ENCODE assay signal across 7 mouse cellular contexts in the genomic region with DNA sequence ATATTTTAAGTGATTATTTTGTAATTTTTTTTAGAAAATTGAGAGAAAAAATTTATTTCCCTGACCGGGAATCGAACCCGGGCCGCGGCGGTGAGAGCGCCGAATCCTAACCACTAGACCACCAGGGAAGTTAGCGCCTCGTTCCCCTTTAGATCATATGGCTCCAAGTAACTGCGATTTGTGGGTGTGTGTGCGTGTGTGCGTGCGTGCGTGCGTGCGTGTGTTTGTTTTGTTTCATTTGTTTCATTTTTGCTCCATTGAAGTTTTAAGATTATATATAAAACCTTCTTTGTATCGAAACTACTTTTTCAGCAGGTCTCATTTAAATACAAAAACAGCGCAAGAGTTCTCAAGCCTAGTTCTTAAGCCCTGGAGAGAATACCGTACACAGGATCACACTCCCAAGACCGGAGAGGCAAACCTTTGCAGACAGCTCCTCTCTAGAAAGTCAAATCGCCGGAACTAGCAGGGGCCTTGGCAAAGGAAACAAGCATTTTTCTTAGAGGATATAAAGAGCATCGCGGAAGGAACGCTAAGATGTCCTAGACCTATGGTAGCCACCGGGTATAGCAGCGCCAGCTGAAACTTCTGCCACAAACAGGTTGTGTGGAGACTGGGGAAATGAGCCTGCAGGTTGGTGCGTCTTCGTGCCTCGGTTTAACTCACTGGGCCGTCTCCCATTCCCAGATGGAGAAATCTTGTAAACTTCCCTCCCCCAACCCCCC. TPM values are rescaled to one million over a fixed set of nuclear protein-coding genes. Genes with fewer than 3 reads are reported as not detected.
A peak's percentile ranks its signal among the peaks of the same experiment; 100 is the strongest.
DNase-seq lines count a peak whose midpoint lies in the region; ATAC-seq lines count a peak whose summit lies in the region.

No protein-coding gene starts in this region.

- H3K9me3 ChIP-seq in limb, embryonic 10.5 days (replicated peaks) = no peaks in the 10 kb centered on the region
- no peaks in the 10 kb centered on the region for H3K9me3 ChIP-seq in midbrain, embryonic 12.5 days

- no peaks in the 10 kb centered on the region for H3K36me3 ChIP-seq in limb, embryonic 10.5 days
- no peaks in the 10 kb centered on the region for H3K36me3 ChIP-seq in midbrain, embryonic 12.5 days

- H3K27me3 ChIP-seq in limb, embryonic 10.5 days (ENCODE audit: low read depth, poor library complexity, severe bottlenecking) = no peaks in the 10 kb centered on the region
- no peaks in the 10 kb centered on the region for H3K27me3 ChIP-seq in midbrain, embryonic 12.5 days

- peak; percentile 93 for DNase-seq in adrenal gland, postnatal 10 days
- DNase-seq in embryo, embryonic 9.5 days (ENCODE audit: extremely low spot score) = peak; percentile 94
- DNase-seq in gastrocnemius, postnatal 4 days (ENCODE audit: low spot score in 2 of 2) = peak; percentile 84 to 85
- peak; percentile 74 for DNase-seq in kidney, adult 11 months
- DNase-seq in limb, embryonic 10.5 days (ENCODE audit: low spot score) = peak; percentile 95
- peak; percentile 88 for DNase-seq in skeletal muscle tissue, adult 2 months (ENCODE audit: low read depth, low spot score)

- WGBS in limb, embryonic 10.5 days = under 1% methylated on average over 32 of the region's 32 CpGs
- WGBS in midbrain, embryonic 12.5 days = under 1% methylated on average over 32 of the region's 32 CpGs

- H3K9ac ChIP-seq in midbrain, embryonic 12.5 days (replicated peaks) = peak overlapping the region; percentile 59

- H3K4me1 ChIP-seq in limb, embryonic 10.5 days = peaks cover 15% of the 10 kb centered on the region
- peaks cover 4% of the 10 kb centered on the region; the same call in 1 of the 2 replicates for H3K4me1 ChIP-seq in midbrain, embryonic 12.5 days

- H3K4me3 ChIP-seq in limb, embryonic 10.5 days = peak overlapping the region; percentile 69
- peak overlapping the region; percentile 72 for H3K4me3 ChIP-seq in midbrain, embryonic 12.5 days

- peak; percentile 73; the same call in 1 of the 2 replicates for ATAC-seq in midbrain, embryonic 12.5 days (ENCODE audit: low FRiP score, low read depth)

- peak overlapping the region; percentile 84 for H3K27ac ChIP-seq in limb, embryonic 10.5 days
- 0 out of 2 replicates have a peak overlapping the region, but pooled peaks have one; percentile 49 for H3K27ac ChIP-seq in midbrain, embryonic 12.5 days (replicated peaks)

- peak overlapping the region; percentile 93 for H3K4me2 ChIP-seq in midbrain, embryonic 12.5 days (replicated peaks)

RNA-seq across cellular contexts. Expression of gene Hfe2, which starts 23.4 kb away (rescaled TPM):
- total RNA-seq in adrenal gland, postnatal 10 days (2021) = 10 to 100 TPM; 14.0 to 29.6 TPM
- 100 to 1,000 TPM; 283 to 297 TPM for total RNA-seq in gastrocnemius, postnatal 4 days (2021)
- 0.58 and 0.84 TPM in 2 replicates for polyA plus RNA-seq in limb, embryonic 10.5 days (2016; fragmentation: Nextera tagmentation; extraction: Ambion mirVana)
- polyA plus RNA-seq in midbrain, embryonic 12.5 days (2016; fragmentation: Nextera tagmentation; extraction: Ambion mirVana) = 0.89 and 1.0 TPM in 2 replicates

RNA-seq across cellular contexts. Expression of gene BC107364, which starts 49.4 kb away (rescaled TPM):
- total RNA-seq in adrenal gland, postnatal 10 days (2021) = not detected
- total RNA-seq in gastrocnemius, postnatal 4 days (2021) = not detected
- polyA plus RNA-seq in limb, embryonic 10.5 days (2016; fragmentation: Nextera tagmentation; extraction: Ambion mirVana) = 0.14 TPM in 1 of 2 replicates, not detected in the other
- polyA plus RNA-seq in midbrain, embryonic 12.5 days (2016; fragmentation: Nextera tagmentation; extraction: Ambion mirVana) = 0.26 TPM in 1 of 2 replicates, not detected in the other

RNA-seq across cellular contexts. Expression of gene Txnip, which starts 56.2 kb away (rescaled TPM):
- total RNA-seq in adrenal gland, postnatal 10 days (2021) = 100 to 1,000 TPM; 601 to 945 TPM
- 100 to 1,000 TPM; 318 to 360 TPM for total RNA-seq in gastrocnemius, postnatal 4 days (2021)
- 28.5 and 43.4 TPM in 2 replicates for polyA plus RNA-seq in limb, embryonic 10.5 days (2016; fragmentation: Nextera tagmentation; extraction: Ambion mirVana)
- polyA plus RNA-seq in midbrain, embryonic 12.5 days (2016; fragmentation: Nextera tagmentation; extraction: Ambion mirVana) = 52.7 and 53.6 TPM in 2 replicates

Comparison
In these comparisons a context has a peak if more than half of its experiments do, and no peak if none do; other contexts are left out.
1. Peak in every context shown above with its lines: DNase-seq, ATAC-seq, H3K4me3 ChIP-seq and H3K27ac ChIP-seq.
2. RNA of gene Hfe2, which starts 23.4 kb away (total RNA-seq): 283 to 297 TPM in gastrocnemius, postnatal 4 days; 14.0 to 29.6 TPM in adrenal gland, postnatal 10 days; every median in the first group is over 4 times any median in the second.